Mouse (Mus musculus) cerebellum, postnatal 4 days (tissue): ENCODE data around the gene Mto1.
"Not testable (repeated sequence)": the region's sequence is repeated elsewhere in the genome, so short reads cannot be mapped to it uniquely, and the experiment has no call there.

Experiments used
- DNase-seq, 2 experiments: peaks; one replicate each; pipeline ENCODE4 v3.0.0; 2022; ENCODE audit warnings: low spot score in 2 of 2, mixed read lengths in 1 of 2

The Mto1 gene

GRCm38 (mm10) chr9:78475873-78476272, 27.9 kb downstream of the Mto1 start:
- no peak for DNase-seq

- DNase-seq = no peak
Observed at GRCm38 (mm10) chr9:78476531-78477020, 28.6 kb downstream of the Mto1 start.

- DNase-seq = no peak
Observed at GRCm38 (mm10) chr9:78477021-78477551, 29.1 kb downstream of the Mto1 start.

- DNase-seq = not testable (repeated sequence)
Observed at GRCm38 (mm10) chr9:78478009-78478605, 30.1 kb downstream of the Mto1 start.

GRCm38 (mm10) chr9:78479308-78479707, 31.3 kb downstream of the Mto1 start:
- DNase-seq = not testable (repeated sequence)

DNA sequence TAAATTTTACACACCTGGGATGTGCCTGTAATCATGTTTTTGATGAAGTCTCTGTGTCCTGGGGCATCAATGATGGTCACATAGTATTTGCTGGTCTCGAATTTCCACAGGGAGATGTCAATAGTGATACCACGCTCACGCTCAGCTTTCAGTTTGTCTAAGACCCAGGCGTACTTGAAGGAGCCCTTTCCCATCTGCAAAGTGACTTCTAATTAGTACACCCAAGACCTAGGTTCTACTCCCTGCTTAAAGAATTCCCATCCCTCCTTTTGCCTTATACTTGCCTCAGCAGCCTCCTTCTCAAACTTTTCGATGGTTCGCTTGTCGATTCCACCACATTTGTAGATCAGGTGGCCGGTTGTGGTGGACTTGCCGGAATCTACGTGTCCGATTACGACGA, 32.2 kb downstream of the Mto1 start:
- DNase-seq = not testable (repeated sequence)

GRCm38 (mm10) chr9:78480706-78481358, 32.8 kb downstream of the Mto1 start:
- DNase-seq = peak; percentile 40 to 74

GRCm38 (mm10) chr9:78481423-78482331, 33.7 kb downstream of the Mto1 start:
- peak; percentile 86 to 93 for DNase-seq

DNA sequence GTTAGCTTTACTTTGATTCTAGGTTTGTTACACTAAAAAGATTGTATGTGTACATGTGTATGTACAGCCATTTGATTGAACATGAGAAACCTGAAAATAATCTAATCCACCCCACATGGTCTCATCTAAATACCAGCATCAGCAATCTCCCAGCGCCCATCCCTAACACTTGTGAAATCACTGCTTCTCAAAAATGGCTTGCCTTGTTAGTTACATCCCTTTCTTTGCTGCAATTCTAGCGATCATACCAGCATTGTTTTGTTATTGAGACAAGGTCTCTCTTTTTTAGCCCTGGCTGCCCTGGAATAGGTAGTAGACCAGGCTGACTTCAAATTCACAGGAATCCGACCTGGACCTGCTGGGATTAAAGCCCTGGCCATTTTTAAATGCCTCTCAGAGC, 34.4 kb downstream of the Mto1 start:
- no peak for DNase-seq

DNA sequence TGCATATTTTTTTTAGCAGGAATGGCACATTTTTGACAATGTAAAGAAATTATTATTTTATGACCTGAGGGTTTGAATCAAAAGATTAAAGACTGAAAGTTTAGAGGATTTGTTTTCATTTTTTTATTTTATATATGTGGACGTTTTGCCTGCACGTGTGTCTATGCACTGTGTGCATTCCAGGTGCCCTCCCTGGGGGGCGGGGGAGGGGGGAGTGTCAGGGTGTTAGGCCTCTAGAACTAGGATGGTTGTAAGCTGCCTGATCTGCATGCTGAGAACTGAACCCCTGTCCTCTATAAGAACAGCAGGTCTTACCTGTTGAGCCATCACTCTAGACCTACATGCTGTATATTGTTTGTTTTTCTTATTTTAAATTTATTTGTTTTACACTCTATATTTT, 36.7 kb downstream of the Mto1 start:
- DNase-seq = no peak

DNA sequence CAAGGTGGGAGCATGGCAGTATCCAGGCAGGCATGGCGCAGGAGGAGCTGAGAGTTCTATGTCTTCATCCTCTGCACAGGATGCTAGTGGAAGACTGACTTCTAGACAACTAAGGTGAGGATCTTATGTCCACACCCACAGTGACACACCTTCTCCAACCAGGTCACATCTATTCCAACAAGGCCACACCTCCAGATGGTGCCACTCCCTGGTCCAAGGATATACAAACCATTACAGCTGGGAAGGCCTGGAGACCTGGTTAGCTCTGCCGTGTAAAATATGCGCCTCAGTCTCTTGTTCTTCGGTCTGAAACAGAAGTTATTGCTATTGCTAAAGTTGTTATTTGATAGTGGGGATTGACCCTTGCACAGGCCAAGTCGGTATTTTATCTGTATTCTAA, 40.0 kb downstream of the Mto1 start:
- DNase-seq = not testable (repeated sequence)

DNA sequence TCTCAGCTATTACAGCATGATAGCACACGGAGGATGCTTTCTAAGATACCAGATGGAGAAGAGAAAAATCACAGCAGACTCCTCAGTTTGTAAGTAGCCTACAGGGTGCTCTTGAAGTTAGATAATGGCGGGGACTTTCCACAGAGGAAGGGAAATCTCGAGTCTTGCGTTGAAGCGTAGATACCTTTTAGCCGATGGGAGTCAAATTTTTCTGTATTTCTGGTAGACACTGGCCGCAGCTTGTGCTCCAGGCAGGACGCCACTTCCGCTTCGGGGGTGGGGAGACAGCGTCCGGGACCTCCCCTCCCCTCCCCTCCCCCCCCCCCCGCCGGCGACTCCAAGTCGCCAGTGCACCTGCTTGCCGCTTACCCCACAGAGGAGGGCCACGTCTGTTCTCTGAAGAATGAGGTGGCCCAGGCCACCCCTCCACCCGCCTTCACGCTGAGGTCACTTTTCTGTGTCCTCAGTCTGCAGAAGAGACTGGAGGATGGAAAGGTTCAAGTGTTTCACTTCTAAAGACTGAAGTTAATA, 40.9 kb downstream of the Mto1 start, which contains the start of gene Eef1a1:
Gene Eef1a1 (minus strand): TSS at position 262 of the 531 bp plus-strand sequence.
- peak in 1 of 2 experiments; percentile 32 for DNase-seq

GRCm38 (mm10) chr9:78491169-78491568, 43.2 kb downstream of the Mto1 start:
- no peak for DNase-seq

- no peak for DNase-seq
Observed at GRCm38 (mm10) chr9:78492254-78492653, 44.2 kb downstream of the Mto1 start.

DNA sequence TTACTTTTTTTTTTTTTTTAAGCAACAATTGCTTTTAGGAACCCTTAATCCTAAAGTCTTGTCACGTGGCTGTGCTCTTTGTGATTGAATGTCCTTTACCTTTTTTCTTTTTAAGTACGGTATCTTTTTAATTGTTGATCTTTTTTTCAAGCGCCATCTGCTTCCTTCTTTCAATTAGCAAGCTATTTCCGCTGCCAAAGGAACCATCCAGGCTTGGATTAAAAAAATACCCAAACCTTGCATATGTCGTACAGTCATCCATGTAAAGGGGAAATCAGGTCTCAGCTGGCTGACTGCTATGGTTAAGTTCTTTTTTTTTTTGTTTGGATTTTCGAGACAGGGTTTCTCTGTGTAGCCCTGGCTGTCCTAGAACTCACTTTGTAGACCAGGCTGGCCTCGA, 45.2 kb downstream of the Mto1 start:
- no peak for DNase-seq

DNA sequence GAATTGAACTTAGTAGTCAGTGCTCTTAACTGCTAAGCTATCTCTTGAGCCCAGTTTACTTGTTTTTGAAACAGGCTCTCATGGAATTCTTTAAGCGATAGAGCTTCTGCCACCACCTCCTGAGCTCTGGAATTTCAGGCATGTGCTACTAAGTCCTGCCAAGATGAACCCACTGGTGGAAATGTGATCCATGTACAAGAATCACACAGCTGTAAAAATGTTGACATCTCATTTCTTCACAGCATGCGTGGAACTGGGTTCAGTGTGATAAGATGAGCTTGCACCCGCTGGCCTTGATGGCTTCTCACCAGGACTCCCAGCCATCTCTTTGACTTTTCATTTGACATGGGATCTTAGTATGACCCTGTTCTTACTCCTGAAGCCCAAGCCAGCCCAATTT, 52.4 kb downstream of the Mto1 start:
- no peak for DNase-seq

DNA sequence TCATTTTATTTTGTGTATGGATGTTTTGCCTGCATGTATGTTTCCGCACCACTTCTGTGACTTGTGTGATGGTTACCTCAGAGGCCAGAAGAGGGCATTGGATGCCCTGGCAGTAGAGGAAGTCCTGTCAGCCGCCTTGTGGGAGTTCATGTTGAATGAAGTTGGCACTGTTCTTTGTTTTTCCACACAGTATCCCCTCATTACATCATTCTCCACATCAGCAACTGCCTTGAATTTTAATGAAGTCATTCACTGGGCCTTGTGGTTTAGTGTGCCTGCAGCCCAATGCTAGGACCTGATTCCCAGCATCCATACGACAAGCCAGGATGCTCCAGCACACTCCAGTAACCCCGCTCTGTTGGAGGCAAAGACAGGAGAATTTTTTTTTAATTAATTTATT, 53.3 kb downstream of the Mto1 start:
- no peak for DNase-seq

DNA sequence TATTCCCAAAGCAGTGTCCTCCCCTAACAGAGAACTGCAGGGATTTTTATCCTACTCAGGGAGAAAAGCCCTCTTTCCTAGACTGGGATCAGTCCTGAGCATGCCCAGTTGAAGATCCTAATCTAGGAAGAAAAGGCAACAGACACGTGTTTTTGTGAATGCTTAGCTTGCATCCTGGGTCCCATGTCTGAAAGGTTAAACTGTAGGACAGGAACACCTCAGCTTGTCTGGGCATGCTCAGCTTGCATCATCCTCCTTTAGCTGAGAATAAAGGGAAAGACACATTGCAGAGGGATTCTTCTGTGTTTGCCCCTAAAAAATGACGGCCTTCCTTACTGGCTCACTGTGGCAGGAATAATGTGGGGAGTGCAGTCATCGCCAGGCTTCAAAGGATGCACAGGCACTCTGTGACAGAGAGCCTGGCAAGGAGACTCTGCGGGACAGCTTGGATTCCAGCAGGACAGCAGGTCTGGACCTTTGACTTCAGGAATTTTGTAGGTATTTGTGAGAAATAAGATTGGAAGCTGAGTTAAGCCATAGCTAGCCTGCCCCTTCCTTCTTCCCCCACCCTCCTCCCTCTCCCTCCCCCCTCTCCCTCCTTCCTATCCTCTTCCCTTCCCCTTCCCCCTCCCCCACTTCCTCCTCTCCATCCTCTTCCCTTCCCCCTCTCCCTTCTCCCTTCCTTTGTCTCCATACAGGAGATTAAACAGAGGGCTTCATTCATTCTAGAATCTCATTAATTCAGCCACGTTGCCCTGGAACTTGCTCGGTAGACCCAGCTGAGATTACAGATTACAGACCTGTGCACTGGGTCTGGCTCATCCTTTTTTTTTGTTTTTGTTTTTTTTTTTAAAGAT, 55.4 kb downstream of the Mto1 start:
- DNase-seq = no peak

DNA sequence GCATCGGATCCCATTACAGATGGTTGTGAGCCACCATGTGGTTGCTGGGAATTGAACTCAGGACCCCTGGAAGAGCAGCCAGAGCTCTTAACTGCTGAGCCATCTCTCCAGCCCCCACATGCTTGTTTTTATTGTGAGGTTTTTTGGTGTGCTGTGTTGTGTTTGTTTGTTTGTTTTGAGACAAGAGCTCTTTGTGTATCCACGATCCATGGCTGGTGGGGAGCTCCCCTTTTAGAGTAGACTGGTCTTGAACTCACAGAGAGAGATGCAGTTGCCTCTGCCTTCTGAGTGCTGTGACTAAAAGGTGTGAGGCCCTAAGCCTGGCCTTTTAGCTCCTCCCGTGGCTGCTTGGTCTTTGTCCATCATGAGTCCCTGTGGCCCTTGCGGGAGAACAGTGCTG, 56.1 kb downstream of the Mto1 start:
- no peak for DNase-seq

- no peak for DNase-seq
Observed at GRCm38 (mm10) chr9:78504679-78505078, 56.7 kb downstream of the Mto1 start.

GRCm38 (mm10) chr9:78505223-78505622, 57.2 kb downstream of the Mto1 start:
- no peak for DNase-seq
